Mouse (Mus musculus): Measurements from ENCODE around the gene Cep41. TPM values are rescaled to one million over a fixed set of nuclear protein-coding genes. Genes with fewer than 3 reads are reported as not detected.

The Cep41 gene
- total RNA-seq, 1 experiment: 8.6 TPM

DNA sequence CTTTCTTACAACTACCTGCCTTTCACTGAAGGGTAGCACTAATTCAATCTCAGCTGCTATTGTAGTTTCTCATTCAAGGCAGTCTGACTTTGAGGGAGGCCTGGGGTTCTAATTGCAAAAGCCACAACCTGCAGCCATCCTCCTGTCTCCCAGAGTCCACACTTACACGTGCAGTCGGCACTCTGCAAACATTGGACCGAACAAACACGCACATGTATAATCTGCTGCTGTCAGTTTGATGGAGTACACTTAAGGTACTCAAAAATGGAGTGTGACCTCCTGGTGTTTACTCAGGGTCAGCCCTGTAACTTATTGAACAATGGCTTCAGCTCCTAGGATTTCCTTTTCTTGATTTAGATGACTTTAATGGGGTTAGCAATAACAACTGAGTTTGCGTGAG, 14.0 kb downstream of the Cep41 start:
- TF ChIP-seq MAFK (IDR thresholded peaks at IDR 0.05; ENCODE audit: insufficient read depth, low read depth, low read length) (no peak), ZC3H11A (IDR thresholded peaks at IDR 0.05; ENCODE audit: borderline replicate concordance, low read depth, low read length) (no peak), ZNF384 (IDR thresholded peaks at IDR 0.05; ENCODE audit: low read depth, low read length) (no peak), HCFC1 (IDR thresholded peaks at IDR 0.05; ENCODE audit: borderline replicate concordance, insufficient read depth, low read length) (no peak), CHD2 (IDR thresholded peaks at IDR 0.05; ENCODE audit: low read depth, low read length) (no peak)
- no peaks in the 10 kb centered on the region for H3K9me3 ChIP-seq (ENCODE audit: control insufficient read depth, insufficient read depth, low read depth, low read length)
- H3K4me1 ChIP-seq (ENCODE audit: control insufficient read depth in 2 of 2, insufficient read depth in 2 of 2, low read length in 2 of 2, poor library complexity in 1 of 2): peaks cover 0 to 5% of the 10 kb centered on the region in 2 experiments; a peak in 2 of 4 replicates
- H3K36me3 ChIP-seq (ENCODE audit: control insufficient read depth, insufficient read depth, low read length, poor library complexity, severe bottlenecking): no peaks in the 10 kb centered on the region; the same call in 1 of the 2 replicates
- no peak overlapping the region for H3K27ac ChIP-seq (ENCODE audit: insufficient read depth, low read depth, low read length, poor library complexity, severe bottlenecking)
- no peak for DNase-seq (ENCODE audit: low read depth, low spot score)
- no peak overlapping the region for H3K9ac ChIP-seq (ENCODE audit: insufficient read depth, low read depth, low read length, poor library complexity, severe bottlenecking)
- no peak overlapping the region for H3K4me3 ChIP-seq (ENCODE audit: insufficient read depth in 1 of 2, low read depth in 1 of 2, low read length in 2 of 2, poor library complexity in 1 of 2, severe bottlenecking in 1 of 2)
- in situ Hi-C loops (cut with MboI; ENCODE audit: low sequenced_read_pairs in 2 of 2, unreplicated experiment in 2 of 2): no loop called here

DNA sequence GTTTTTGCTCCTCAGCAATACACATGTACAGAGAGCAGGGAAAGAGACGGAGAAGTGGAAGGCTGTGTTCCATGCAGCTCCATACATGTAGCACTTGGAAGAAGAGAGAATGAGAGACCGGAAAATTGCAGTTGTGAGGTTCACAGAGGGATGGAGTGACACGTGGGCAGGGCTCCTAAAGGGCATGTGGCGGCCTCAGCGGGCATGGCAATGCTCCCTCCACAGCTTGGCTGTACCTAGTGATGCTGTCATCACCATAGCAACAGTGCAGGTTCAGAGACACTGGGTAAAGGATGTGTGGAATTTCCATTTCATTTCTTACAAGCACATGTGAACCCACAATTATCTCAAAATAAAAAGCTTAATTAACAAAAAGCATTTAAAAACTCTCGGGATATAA, 15.1 kb downstream of the Cep41 start:
- DNase-seq (ENCODE audit: low read depth, low spot score): no peak
- in situ Hi-C loops (cut with MboI; ENCODE audit: low sequenced_read_pairs in 2 of 2, unreplicated experiment in 2 of 2): no loop called here
- TF ChIP-seq ZC3H11A (IDR thresholded peaks at IDR 0.05; ENCODE audit: borderline replicate concordance, low read depth, low read length) (no peak), ZNF384 (IDR thresholded peaks at IDR 0.05; ENCODE audit: low read depth, low read length) (no peak)
- H3K4me3 ChIP-seq (ENCODE audit: insufficient read depth in 1 of 2, low read depth in 1 of 2, low read length in 2 of 2, poor library complexity in 1 of 2, severe bottlenecking in 1 of 2): no peak overlapping the region
- H3K36me3 ChIP-seq (ENCODE audit: control insufficient read depth, insufficient read depth, low read length, poor library complexity, severe bottlenecking): no peaks in the 10 kb centered on the region; the same call in 1 of the 2 replicates
- H3K27ac ChIP-seq (ENCODE audit: insufficient read depth, low read depth, low read length, poor library complexity, severe bottlenecking): no peak overlapping the region
- no peak overlapping the region for H3K9ac ChIP-seq (ENCODE audit: insufficient read depth, low read depth, low read length, poor library complexity, severe bottlenecking)
- no peaks in the 10 kb centered on the region for H3K9me3 ChIP-seq (ENCODE audit: control insufficient read depth, insufficient read depth, low read depth, low read length)
- peaks cover 0 to 5% of the 10 kb centered on the region in 2 experiments; a peak in 2 of 4 replicates for H3K4me1 ChIP-seq (ENCODE audit: control insufficient read depth in 2 of 2, insufficient read depth in 2 of 2, low read length in 2 of 2, poor library complexity in 1 of 2)

- Histone ChIP-seq H3K4me3 (ENCODE audit: insufficient read depth in 1 of 2, low read depth in 1 of 2, low read length in 2 of 2, poor library complexity in 1 of 2, severe bottlenecking in 1 of 2) (no peak overlapping the region), H3K4me1 (ENCODE audit: control insufficient read depth in 2 of 2, insufficient read depth in 2 of 2, low read length in 2 of 2, poor library complexity in 1 of 2) (peaks cover 0 to 3% of the 10 kb centered on the region in 2 experiments; a peak in 2 of 4 replicates), H3K27ac (ENCODE audit: insufficient read depth, low read depth, low read length, poor library complexity, severe bottlenecking) (no peak overlapping the region), H3K9me3 (ENCODE audit: control insufficient read depth, insufficient read depth, low read depth, low read length) (no peaks in the 10 kb centered on the region), H3K36me3 (ENCODE audit: control insufficient read depth, insufficient read depth, low read length, poor library complexity, severe bottlenecking) (no peaks in the 10 kb centered on the region; the same call in 1 of the 2 replicates), H3K9ac (ENCODE audit: insufficient read depth, low read depth, low read length, poor library complexity, severe bottlenecking) (no peak overlapping the region)
- no peak for TF ChIP-seq MAFK (IDR thresholded peaks at IDR 0.05; ENCODE audit: insufficient read depth, low read depth, low read length)
- no peak for TF ChIP-seq HCFC1 (IDR thresholded peaks at IDR 0.05; ENCODE audit: borderline replicate concordance, insufficient read depth, low read length)
- TF ChIP-seq ZNF384 (IDR thresholded peaks at IDR 0.05; ENCODE audit: low read depth, low read length): no peak
- no peak for TF ChIP-seq ZC3H11A (IDR thresholded peaks at IDR 0.05; ENCODE audit: borderline replicate concordance, low read depth, low read length)
- TF ChIP-seq CHD2 (IDR thresholded peaks at IDR 0.05; ENCODE audit: low read depth, low read length): no peak
- DNase-seq (ENCODE audit: low read depth, low spot score): no peak
- in situ Hi-C loops (cut with MboI; ENCODE audit: low sequenced_read_pairs in 2 of 2, unreplicated experiment in 2 of 2): no loop called here
Observed at GRCm38 (mm10) chr6:30677591-30677990, 16.0 kb downstream of the Cep41 start.

GRCm38 (mm10) chr6:30676506-30676905, 17.0 kb downstream of the Cep41 start:
- no peak overlapping the region for H3K27ac ChIP-seq (ENCODE audit: insufficient read depth, low read depth, low read length, poor library complexity, severe bottlenecking)
- H3K9ac ChIP-seq (ENCODE audit: insufficient read depth, low read depth, low read length, poor library complexity, severe bottlenecking): no peak overlapping the region
- TF ChIP-seq HCFC1 (IDR thresholded peaks at IDR 0.05; ENCODE audit: borderline replicate concordance, insufficient read depth, low read length): no peak
- TF ChIP-seq ZC3H11A (IDR thresholded peaks at IDR 0.05; ENCODE audit: borderline replicate concordance, low read depth, low read length): no peak
- no peak for TF ChIP-seq MAFK (IDR thresholded peaks at IDR 0.05; ENCODE audit: insufficient read depth, low read depth, low read length)
- TF ChIP-seq ZNF384 (IDR thresholded peaks at IDR 0.05; ENCODE audit: low read depth, low read length): no peak
- TF ChIP-seq CHD2 (IDR thresholded peaks at IDR 0.05; ENCODE audit: low read depth, low read length): no peak
- H3K36me3 ChIP-seq (ENCODE audit: control insufficient read depth, insufficient read depth, low read length, poor library complexity, severe bottlenecking): no peaks in the 10 kb centered on the region; the same call in 1 of the 2 replicates
- H3K9me3 ChIP-seq (ENCODE audit: control insufficient read depth, insufficient read depth, low read depth, low read length): no peaks in the 10 kb centered on the region
- DNase-seq (ENCODE audit: low read depth, low spot score): no peak
- no peak overlapping the region for H3K4me3 ChIP-seq (ENCODE audit: insufficient read depth in 1 of 2, low read depth in 1 of 2, low read length in 2 of 2, poor library complexity in 1 of 2, severe bottlenecking in 1 of 2)
- H3K4me1 ChIP-seq (ENCODE audit: control insufficient read depth in 2 of 2, insufficient read depth in 2 of 2, low read length in 2 of 2, poor library complexity in 1 of 2): no peaks in the 10 kb centered on the region
- in situ Hi-C loops (cut with MboI; ENCODE audit: low sequenced_read_pairs in 2 of 2, unreplicated experiment in 2 of 2): no loop called here

- H3K36me3 ChIP-seq (ENCODE audit: control insufficient read depth, insufficient read depth, low read length, poor library complexity, severe bottlenecking): no peaks in the 10 kb centered on the region; the same call in 1 of the 2 replicates
- no peak overlapping the region for H3K4me3 ChIP-seq (ENCODE audit: insufficient read depth in 1 of 2, low read depth in 1 of 2, low read length in 2 of 2, poor library complexity in 1 of 2, severe bottlenecking in 1 of 2)
- no peak overlapping the region for H3K9ac ChIP-seq (ENCODE audit: insufficient read depth, low read depth, low read length, poor library complexity, severe bottlenecking)
- H3K27ac ChIP-seq (ENCODE audit: insufficient read depth, low read depth, low read length, poor library complexity, severe bottlenecking): no peak overlapping the region
- TF ChIP-seq CHD2 (IDR thresholded peaks at IDR 0.05; ENCODE audit: low read depth, low read length) (no peak), ZC3H11A (IDR thresholded peaks at IDR 0.05; ENCODE audit: borderline replicate concordance, low read depth, low read length) (no peak), MAFK (IDR thresholded peaks at IDR 0.05; ENCODE audit: insufficient read depth, low read depth, low read length) (no peak), ZNF384 (IDR thresholded peaks at IDR 0.05; ENCODE audit: low read depth, low read length) (no peak), HCFC1 (IDR thresholded peaks at IDR 0.05; ENCODE audit: borderline replicate concordance, insufficient read depth, low read length) (no peak)
- no peaks in the 10 kb centered on the region for H3K9me3 ChIP-seq (ENCODE audit: control insufficient read depth, insufficient read depth, low read depth, low read length)
- no peak for DNase-seq (ENCODE audit: low read depth, low spot score)
- no peaks in the 10 kb centered on the region for H3K4me1 ChIP-seq (ENCODE audit: control insufficient read depth in 2 of 2, insufficient read depth in 2 of 2, low read length in 2 of 2, poor library complexity in 1 of 2)
- in situ Hi-C loops (cut with MboI; ENCODE audit: low sequenced_read_pairs in 2 of 2, unreplicated experiment in 2 of 2): no loop called here
Observed at GRCm38 (mm10) chr6:30675281-30675771, 18.2 kb downstream of the Cep41 start.

Measured in ES-E14 (cell line).